ENCODE assay signal across 16 mouse cellular contexts in genomic region chr5:110526556-110526955, GRCm38 (mm10). TPM values are rescaled to one million over a fixed set of nuclear protein-coding genes. Genes with fewer than 3 reads are reported as not detected.
"Had no signal": no experiment of that assay in that cellular context is flagged by ENCODE, and none has a peak within 500 bp of the region (broad histone marks: within the 10 kb centered on the region; RNA-seq: fewer than 3 reads in every experiment).

No protein-coding gene starts in this region.

- H3K27me3 ChIP-seq: liver, embryonic 15.5 days; neural tube, embryonic 12.5 days had no signal

- DNase-seq: kidney, adult 8-10 months; kidney, postnatal 25 days; lung, adult 2 months; lung, postnatal 36 days; retina, postnatal 1 day; right cerebral cortex, postnatal 4 days; spleen, adult 18-20 months; thymus, adult 2 months; thymus, postnatal 25 days had no signal

- H3K36me3 ChIP-seq: limb, embryonic 10.5 days; liver, embryonic 15.5 days; neural tube, embryonic 12.5 days had no signal

- H3K4me2 ChIP-seq: liver, embryonic 11.5 days; liver, embryonic 15.5 days; neural tube, embryonic 12.5 days had no signal

- H3K4me1 ChIP-seq: liver, embryonic 15.5 days; neural tube, embryonic 12.5 days had no signal

- H3K4me3 ChIP-seq: left cerebral cortex, adult 2 months; limb, embryonic 10.5 days; liver, embryonic 15.5 days; neural tube, embryonic 12.5 days had no signal

- H3K9ac ChIP-seq: liver, embryonic 15.5 days; neural tube, embryonic 12.5 days had no signal

- ATAC-seq: lung, postnatal 0 days; midbrain, embryonic 16.5 days had no signal

- H3K27ac ChIP-seq: left cerebral cortex, adult 2 months; limb, embryonic 10.5 days; liver, embryonic 15.5 days; neural tube, embryonic 12.5 days had no signal

- H3K9me3 ChIP-seq: limb, embryonic 10.5 days; liver, embryonic 15.5 days; neural tube, embryonic 12.5 days had no signal

RNA-seq across cellular contexts. Expression of gene Galnt9, which starts 17.6 kb away (rescaled TPM):
- polyA plus RNA-seq: limb, embryonic 10.5 days had no signal
